Mouse (Mus musculus) C2C12 (cell line): ENCODE measurements at regions not wholly inside any gene's neighbourhood (a gene's known extent, or its start where the extent isn't known, plus 50 kb on each side); places are given as distances from the start of the nearest gene placed in this dataset.

Experiments used
- CEBPB ChIP-seq: IDR thresholded peaks from one replicate; pipeline ENCODE4 v1.6.1; 2011; ENCODE audit warnings: low read depth, mild to moderate bottlenecking, control low read depth, moderate library complexity
- CTCF ChIP-seq: IDR thresholded peaks from one replicate; pipeline ENCODE4 v1.5.1; 2011; ENCODE audit not compliant: control insufficient read depth, insufficient read depth, insufficient read length
- FOSL1 ChIP-seq: IDR thresholded peaks from one replicate; pipeline ENCODE4 v1.8.0; 2011; ENCODE audit warnings: mild to moderate bottlenecking, low read length; ENCODE audit not compliant: poor library complexity, insufficient read depth, severe bottlenecking
- MAX ChIP-seq: IDR thresholded peaks from one replicate; pipeline ENCODE4 v1.6.1; 2011; ENCODE audit warnings: mild to moderate bottlenecking, control low read depth
- MYOD1 ChIP-seq: IDR thresholded peaks from one replicate; pipeline ENCODE4 v1.6.1; 2011; ENCODE audit warnings: low read depth; ENCODE audit not compliant: control insufficient read depth, insufficient read length
- MYOG ChIP-seq: IDR thresholded peaks from one replicate; pipeline ENCODE4 v1.6.1; 2011; ENCODE audit not compliant: control insufficient read depth, insufficient read length; ENCODE audit errors: extremely low read depth
- USF1 ChIP-seq: IDR thresholded peaks from one replicate; pipeline ENCODE4 v1.6.1; 2011; ENCODE audit warnings: low read depth, mild to moderate bottlenecking, control low read depth, moderate library complexity

- TF ChIP-seq MAX (no peak), MYOD1 (no peak), CTCF (no peak), USF1 (no peak), FOSL1 (no peak), CEBPB (no peak), MYOG (no peak)
These were observed 62.2 kb upstream of the Vash1 start for GRCm38 (mm10) chr12:86616327-86616726.
